Mouse (Mus musculus) megakaryocyte, embryonic 14.5 days (primary cell): Measurements from ENCODE around the gene Mterf4.

ENCODE experiments used
- FLI1 ChIP-seq: IDR thresholded peaks from 2 replicates; pipeline ENCODE4 v1.6.1; 2012; ENCODE audit warnings: low read length, inconsistent platforms, mixed read lengths
- GATA1 ChIP-seq: IDR thresholded peaks from 3 replicates; pipeline ENCODE4 v1.6.1; 2012; ENCODE audit warnings: mixed read lengths, low read length, inconsistent platforms, borderline replicate concordance

GRCm38 (mm10) chr1:93289678-93290214 lies 16.0 kb downstream of the Mterf4 start:
- TF ChIP-seq GATA1 (no peak), FLI1 (no peak)
